Mouse (Mus musculus) urinary bladder, postnatal 14 days (tissue): Measurements from ENCODE around the gene Snd1.

Experiments used
- DNase-seq: peaks from one replicate; pipeline ENCODE4 v3.0.0; 2021; ENCODE audit warnings: low spot score

Gene Snd1

DNA sequence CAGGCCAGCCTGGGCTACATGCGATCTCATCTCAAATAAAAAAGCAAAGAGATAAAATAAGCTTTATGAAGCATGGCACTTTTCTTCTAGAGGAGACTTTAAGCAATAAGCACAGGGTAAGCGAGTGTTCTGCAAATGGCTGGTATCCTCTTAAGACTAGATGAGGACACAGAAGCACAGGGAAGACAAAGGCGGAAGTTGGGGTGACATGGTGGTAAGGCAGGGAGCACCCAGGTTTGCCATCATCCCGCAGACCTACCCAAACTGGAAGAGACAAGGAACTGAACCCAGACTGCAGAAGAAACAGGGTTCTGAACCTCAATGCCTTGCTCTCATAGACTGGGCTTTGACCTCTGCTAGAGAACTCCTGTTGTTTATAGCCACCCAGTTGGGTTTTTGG, 119.8 kb downstream of the Snd1 start:
- DNase-seq, result no peak

DNA sequence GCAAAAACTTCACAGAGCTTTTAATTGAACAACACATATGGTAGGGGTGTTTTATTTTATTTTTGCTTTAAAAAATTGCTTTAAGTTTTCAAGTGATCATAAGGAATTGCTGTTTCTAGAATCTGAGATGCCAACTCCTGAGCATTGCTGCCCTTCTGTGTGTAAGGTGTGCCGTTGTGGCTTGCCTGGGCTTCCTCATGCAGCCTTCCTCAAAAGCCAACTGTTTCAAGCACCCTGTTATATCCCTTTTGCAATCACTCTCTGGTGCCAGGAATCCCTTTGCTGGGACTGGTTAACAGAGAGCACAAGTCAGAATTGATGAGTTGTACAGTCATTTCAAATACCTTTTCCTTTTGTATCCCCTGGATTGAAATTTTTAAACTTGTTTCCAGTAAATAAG, 120.3 kb downstream of the Snd1 start:
- DNase-seq, result no peak

DNA sequence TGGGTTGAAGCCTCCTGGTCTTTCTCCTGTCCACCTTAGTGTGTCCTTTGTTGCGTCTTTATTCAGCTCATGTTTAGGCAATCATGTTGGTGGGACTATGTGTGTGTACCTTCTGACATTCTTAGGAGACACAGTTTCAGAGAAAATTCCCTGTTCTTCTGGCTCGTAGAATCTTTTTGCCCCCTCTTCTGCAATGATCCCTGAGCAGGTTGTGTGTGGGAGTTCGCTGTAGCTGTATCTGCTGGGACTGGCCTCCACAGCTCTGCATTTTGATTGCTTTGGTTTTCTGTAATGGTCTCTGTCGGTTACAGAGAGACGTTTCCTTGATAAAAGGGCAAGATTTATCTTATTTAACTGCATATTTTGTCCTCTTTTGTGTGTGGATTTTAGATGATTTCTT, 122.3 kb downstream of the Snd1 start:
- no peak for DNase-seq

DNA sequence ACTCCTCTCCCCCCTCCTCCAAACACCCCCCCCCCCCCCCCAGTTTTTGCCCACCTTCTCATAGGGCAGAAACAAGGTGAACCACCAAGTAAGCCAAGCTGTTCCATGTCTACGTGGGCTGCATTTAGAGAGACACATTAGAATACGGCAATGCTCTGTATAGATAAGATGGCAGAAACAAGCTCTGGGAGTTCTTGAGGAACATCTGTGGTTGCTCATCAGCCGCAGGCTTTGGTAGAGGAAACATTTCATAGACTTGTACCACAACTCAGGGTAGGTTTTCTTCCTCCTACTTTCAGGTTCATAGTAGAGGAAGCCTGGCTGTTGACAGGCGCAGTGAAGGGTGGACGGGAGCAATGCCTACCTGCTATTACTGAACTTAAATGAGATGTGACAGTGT, 124.2 kb downstream of the Snd1 start:
- DNase-seq, result no peak

DNA sequence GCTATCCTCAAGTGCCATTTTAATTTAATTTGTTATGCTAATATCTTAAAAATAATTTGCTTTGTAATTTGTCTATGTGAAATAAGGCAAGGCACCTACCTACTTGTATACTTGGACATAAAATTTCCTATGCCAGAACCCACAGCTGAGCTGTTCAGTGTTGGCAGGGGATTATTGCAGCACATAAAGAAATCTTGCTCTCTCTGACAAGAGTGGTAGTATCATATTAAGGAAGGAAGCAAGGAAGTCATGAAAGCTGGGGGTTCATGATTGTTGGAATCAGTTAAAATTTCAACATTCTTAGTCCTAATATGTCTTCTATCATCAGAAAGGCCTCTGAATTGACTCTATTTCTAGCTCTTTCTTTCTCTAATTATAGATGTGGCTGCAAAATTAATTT, 125.5 kb downstream of the Snd1 start:
- no peak for DNase-seq

DNA sequence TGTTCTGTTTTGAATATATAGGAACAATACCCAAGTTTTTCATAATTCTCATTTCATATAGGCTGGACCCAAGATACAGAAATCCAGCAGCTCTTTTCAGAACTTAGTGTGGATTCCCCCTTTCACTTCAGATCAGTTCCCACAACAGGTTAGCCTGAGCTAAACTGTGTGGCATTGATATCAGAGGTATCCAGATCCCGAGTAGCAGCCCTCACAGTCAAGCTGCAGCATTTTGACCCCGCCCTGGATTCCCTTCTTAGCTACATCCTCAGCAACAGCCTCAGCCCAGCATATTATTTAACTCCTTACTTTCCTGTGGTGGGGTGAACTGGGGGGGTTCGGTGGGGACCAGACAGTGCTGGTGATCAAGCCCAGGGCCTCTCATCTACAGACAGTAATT, 128.5 kb downstream of the Snd1 start:
- no peak for DNase-seq

DNA sequence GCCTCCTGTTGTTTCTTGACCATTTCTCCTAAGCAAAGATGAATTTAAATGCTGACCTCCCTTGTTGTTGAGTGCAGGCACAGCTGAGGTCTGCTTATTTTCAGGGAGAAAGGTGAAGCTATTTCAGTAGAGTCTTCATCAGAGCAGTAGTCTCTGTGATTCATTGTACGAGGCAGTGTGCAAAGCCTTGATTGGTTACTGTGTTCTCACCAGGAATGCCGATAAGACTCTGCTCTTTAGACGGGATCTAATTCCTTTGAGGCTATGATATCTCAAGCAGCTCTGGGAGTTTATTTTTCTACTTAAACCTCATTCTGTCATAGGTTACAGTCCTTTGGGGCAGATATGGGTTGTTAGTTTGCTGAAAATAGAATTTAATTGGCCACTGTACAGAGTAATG, 128.9 kb downstream of the Snd1 start:
- DNase-seq, result no peak

DNA sequence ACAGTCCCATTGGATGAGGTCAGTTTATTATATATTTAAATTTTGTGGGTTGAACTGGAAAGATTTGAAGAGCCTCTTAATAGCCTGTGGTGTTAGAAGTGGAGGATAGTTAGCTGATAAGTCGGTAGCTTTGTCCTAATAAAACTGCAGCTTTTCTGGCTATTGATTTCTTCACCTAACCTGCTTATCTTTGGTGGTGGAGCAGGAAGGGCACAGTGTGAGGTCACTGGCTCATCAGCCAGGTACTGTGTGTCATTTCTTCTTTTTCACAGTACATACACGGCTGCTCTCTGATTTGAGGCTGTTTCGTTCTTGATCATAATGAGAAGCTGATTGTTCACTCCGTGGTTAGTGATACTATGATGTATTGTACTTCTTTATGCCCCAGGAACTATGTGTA, 134.4 kb downstream of the Snd1 start:
- no peak for DNase-seq

DNA sequence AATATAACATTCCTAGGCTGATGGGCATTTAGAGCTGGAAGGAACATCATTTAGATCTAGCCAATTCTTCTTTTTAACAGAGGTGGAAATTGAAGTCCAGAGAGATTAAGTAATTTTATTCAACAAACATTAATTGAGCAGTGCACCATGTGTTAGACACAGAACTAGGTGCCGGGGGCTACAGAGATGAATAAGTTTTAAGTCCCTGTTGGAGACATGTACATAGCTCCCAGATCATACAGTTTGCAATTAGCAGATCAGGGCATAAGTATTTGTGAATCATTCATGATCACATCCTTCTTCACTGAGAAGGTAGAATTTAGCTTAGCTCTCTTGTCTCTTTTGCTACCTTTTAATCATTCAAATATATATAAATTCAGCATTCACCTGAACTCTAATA, 135.2 kb downstream of the Snd1 start:
- no peak for DNase-seq

DNA sequence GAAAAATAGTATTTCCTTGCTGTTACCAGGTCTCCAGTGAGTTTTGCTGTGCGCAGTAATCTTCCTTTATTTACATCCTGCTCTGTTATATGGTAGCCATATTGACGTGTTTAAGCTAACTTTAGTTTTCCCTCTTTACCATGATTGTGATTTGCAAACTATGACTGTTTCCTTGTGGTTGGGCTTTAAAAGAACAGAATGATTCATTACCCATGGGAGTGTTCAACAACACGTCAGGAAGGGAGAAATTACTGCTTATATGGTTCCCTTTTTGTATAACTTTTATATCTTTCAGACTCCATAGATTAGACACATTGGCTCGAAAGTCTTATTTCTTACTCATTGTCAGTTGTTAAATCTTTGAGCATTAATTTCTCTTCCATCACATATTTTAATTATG, 138.5 kb downstream of the Snd1 start:
- no peak for DNase-seq

DNA sequence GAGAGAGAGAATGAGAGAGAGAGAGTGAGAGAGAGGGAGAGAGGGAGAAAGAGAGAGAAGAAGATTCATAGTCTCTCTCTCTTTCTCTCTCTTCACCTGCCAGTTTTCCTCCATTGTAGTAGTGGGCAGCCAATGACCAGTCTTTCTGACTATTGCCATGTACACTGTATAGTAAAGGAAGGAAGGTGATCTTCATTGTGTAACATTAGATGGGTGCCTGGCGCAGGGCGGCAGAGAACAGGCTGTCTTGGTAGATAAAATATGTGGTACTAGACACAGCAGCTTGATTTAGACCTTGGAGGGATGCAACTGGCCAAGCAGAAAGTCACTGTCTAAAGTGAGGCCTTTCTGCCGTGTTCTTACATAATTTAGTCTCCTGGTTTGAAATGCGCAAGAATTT, 139.9 kb downstream of the Snd1 start:
- DNase-seq, result no peak

DNA sequence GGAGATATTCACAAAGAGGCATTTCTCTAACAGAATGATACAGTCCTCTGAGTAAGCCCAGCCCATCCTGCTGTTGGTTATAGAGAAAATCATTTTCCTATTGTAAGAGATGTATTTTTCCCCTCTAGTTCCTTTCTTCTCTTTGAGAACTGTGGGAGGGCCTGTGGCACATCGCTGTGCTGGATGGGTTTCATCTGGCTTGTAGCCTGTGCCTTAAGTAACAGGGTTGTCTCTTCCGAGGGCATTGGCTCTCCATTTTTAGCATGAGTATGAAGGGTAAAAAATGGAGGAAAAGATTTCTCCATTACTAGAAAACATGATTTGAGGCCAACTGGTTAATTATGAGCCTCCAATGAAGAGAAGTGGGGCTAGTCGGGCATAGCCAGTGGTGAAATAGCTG, 140.5 kb downstream of the Snd1 start:
- DNase-seq, result no peak

DNA sequence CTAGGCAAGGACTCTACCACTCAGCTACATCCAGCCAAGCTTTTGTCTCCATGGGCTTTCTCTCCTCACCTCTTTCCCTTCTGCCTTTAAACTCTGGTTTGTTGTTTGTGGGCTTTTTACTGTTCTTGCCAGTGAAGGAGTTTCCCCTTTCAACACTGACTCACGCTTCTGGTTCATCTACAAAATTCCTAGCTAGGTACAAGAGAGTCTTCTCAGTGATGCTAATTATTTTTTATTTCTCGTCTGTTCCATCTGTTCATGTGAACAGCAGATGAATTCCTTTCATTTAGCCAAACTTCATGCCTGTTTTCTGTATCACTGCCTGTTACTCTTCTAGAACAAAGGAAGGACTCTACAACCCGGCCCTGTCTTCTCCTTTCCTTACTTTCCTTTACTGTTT, 141.0 kb downstream of the Snd1 start:
- DNase-seq, result no peak

DNA sequence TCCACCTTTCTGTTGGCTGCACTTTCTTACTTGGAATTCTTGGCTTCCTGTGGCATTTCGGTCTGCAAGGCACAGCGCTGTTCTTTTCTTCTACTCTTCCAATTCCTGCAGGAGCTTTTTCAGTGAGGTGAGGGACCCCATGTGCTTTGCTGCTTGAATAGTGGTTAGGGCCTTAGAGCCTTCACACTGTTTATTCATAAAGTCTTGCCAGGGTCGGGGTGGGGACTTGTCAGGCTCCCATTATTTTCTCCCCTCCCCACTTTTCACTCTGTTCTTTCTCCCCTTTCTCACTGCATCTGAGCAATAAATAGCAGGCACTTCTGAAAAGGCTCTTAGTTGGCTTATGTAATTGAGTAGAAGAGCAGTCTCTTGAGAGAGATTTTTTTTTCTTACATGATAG, 143.4 kb downstream of the Snd1 start:
- no peak for DNase-seq

DNA sequence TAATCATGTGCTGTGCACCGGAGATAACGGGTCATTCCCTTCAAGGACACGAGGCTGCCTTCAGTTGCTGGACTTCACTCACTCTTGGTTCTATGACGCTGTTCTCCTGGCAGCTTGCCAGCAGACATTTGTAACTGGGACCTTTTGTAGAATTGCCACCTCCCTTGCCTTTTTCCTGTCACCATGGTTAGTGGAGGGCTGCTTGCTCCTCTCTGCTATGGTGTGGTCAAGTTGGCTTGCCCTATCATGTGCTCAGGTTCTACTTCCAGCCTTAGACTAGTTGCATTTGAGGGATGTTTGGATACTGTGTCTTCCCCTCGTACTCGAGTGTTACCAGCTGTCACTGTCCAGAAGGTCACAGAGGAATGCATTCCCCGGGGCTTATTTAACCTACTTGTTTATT, 143.8 kb downstream of the Snd1 start:
- peak; percentile 40 for DNase-seq

DNA sequence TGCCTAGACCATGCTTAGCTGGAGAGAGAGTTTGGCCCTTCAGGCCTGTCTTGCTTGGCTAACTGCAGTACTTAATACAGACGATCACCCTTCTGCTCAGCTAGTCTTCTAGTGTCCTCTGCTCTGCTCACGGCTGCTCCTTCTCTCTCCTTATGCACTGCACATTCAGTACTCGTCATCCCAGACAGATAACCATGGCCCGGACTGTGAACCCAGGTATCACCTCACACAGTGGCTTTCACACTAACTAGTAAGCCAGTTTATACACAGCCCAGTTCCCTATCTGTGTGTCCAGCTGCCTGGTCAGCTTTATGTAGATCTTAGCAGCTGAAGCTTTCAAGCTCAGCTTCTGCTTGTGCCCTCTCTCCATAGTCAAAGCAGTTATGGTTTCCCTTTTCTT, 146.5 kb downstream of the Snd1 start:
- no peak for DNase-seq

DNA sequence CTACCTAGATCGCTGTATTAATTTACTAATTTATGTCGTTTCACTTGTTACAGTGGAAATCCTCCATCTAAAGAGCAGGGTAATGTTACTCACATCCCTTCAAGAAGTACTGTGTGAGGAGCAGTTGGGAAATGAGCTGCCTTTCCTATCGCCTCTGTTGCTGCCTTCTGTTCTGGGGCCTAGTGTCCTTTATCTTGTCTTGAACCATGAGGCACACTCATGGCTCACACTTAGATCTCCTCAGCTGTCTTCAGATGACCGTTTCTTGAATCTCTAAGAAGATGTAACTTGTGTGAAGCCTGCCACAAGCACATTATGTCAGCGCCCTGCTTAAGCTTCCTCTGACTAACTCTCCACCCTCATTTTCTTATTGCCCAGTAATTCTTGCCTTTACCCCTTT, 147.0 kb downstream of the Snd1 start:
- DNase-seq, result no peak

DNA sequence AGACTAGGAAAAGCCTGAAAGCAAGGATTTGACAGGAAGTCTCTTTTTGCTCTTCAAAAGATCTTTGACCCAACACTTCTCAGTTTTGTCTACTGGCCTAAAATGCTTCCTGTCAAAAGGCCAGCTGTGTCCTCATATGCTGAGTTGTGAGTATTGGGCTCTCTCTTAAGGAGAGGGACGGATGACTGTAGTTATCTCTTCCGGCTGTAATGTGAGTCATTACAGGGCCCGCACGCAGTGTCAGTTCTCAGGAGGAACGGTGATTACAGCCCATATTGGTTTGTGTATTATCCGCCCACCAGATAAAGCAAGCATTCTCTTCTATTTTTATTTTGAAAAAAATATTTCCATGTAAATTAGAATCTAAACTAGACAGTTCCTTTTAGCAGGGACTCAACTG, 147.6 kb downstream of the Snd1 start:
- peak; percentile 17 for DNase-seq

DNA sequence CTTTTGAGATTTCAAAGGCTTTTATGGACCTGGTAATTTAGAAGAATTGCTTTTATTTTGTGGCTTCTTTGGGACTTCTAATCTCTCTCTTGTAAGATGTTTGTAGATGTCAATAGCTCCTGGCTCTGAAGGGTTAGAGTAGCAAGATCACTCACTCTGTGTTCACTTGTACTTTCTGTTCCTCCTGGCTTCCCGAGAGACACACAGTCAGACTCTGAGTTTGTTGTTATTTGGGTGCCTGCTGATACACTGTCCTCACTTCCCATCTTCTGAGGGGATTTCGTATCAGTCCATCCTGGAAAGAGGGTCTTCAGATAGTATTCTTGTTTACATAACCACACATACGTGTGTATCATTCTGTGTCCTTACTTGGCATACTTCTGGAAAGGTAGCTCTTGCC, 148.0 kb downstream of the Snd1 start:
- no peak for DNase-seq

DNA sequence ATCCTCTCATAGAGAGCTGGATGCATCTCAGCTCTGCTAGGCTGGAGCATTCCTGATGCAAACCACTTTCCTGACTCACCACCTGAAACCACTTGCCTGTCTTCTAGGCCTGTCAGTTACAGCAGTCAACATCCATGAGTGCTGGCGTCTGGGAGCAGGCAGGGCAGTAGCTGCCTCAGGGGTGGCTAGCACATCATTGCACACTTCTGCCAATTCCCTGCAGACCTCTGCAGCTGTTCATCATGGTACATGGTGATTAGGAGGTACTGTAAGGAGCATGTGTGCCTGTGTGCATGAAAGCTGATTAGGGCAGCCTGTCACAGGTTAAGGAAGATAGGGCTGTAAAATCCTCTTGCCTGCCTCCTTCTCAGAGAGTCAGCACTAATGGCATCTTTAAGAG, 153.5 kb downstream of the Snd1 start:
- no peak for DNase-seq

DNA sequence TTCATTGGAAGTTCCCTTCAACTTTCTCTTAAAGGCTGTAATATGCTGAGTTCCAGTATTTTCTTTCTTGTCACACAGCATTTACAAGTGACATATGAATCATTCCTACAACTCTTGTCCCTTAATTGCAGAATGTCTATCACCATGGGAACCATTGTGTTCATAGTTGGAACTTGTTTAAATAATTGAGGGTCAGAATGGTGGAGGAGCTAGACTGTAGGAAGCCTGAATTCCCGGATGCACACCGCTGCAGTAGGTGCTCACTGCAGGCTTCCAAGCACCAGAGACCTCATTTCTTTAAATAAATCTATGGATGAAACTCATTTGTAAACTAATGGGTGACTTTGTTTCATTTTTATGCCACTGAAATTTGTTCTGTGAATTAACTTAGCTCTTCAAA, 154.9 kb downstream of the Snd1 start:
- no peak for DNase-seq

DNA sequence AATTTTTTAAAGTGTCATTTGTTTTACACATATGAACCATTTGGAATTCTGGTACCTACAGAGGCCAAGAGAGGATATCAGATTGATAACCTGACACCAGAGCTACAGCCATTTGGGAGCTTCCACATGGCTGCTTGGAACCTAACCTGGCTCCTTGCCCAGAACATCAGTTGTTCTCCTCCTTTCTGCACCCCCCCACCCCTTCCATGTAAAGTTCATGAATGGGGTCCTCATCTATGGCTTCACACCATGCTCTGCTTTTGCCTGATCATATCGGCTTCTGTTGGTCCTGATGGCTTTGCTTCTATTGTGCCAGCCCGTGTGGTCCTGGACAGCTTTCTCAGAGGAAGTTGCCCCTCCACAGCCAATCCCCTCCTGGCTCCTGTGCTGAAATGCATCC, 156.0 kb downstream of the Snd1 start:
- no peak for DNase-seq

DNA sequence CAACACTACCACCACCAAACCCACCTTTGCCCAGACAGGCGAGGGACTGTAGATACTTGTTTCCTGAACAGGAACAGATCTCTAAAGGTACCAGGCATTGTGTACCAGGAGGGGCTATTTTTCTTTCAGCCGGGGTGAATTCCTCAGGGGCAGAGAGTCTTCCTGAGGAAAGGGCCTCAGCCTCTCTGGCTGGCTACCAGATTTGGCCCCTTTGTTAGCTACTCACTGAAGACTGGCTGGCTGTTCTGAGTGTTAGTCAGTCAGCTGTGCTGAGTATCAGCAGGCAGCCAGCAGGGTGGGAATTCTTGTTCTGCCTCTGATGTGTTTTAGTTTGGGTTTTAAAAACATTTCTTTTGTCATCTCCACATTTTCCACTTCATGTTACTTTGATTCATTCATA, 158.2 kb downstream of the Snd1 start:
- no peak for DNase-seq

DNA sequence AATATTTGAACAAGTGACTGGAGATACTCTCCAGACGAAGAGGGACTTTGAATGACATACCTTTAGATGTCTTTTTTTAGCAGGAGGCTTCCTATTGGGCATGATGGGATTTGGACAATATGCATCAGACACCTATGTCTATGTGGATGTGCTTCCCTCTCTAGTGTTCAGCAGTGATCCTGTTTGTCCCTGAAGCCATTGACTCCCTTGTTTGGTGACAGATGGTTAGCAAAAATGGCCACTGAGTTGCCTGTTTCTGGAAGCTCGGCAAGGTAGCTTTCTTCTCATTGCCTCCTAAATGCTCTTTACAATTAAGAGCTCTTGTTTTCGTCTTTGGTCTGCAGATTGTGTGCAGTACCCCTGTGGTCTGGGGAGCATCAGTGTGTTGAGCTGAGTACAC, 158.7 kb downstream of the Snd1 start:
- DNase-seq, result no peak

DNA sequence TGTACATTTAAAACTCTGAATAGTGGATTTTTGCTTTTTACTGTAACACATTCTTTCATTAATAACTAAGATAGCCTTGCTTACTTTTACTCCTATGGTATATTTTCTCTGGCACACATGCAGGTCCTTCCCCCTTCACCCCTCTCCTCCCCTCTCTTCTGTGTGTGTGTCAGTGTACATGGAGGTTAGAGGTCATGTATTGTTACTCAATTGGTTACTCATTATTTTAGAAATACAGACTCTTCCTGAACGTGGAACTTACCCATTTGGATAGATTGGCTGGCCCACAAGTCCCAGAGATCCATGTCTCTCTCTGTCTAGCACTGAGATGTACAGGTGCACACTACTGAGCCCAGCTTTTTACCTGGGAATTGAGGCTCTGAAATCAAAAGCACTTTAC, 160.2 kb downstream of the Snd1 start:
- DNase-seq, result no peak
